Mouse (Mus musculus): ENCODE data around the gene Nek5. TPM values are rescaled to one million over a fixed set of nuclear protein-coding genes. Genes with fewer than 3 reads are reported as not detected.

The Nek5 gene
- polyA plus RNA-seq, 1 experiment, result not detected

GRCm38 (mm10) chr8:22134750-22135135 lies 9.9 kb upstream of the Nek5 start:
- no peak for TF ChIP-seq GATA1 (IDR thresholded peaks at IDR 0.05; ENCODE audit: low read length)

- peak; percentile 10 for TF ChIP-seq GATA1 (IDR thresholded peaks at IDR 0.05; ENCODE audit: low read length)
These were observed 9.4 kb upstream of the Nek5 start for GRCm38 (mm10) chr8:22134078-22134749.

GRCm38 (mm10) chr8:22132062-22132461 lies 7.2 kb upstream of the Nek5 start:
- TF ChIP-seq GATA1 (IDR thresholded peaks at IDR 0.05; ENCODE audit: low read length), result no peak

DNA sequence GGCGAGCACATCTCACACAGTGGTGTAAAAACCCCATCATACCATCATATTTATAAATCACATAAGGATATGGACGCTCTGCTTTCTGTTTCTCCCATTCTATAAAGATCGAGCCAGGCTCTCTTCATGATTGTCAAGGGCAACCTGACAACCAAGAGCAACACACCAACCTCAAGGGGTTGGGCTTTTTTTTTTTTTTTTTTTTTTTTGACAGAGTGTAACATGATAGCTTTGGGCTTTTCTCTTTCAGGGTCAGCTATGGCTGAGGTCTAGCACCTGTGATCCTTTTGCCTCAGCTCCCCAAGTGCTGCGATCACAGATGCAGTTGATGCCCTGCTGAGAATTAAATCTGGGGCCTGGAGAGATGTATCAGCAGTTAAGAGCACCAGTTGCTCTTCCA lies 17.8 kb downstream of the Nek5 start:
- TF ChIP-seq GATA1 (IDR thresholded peaks at IDR 0.05; ENCODE audit: low read length), result no peak

GRCm38 (mm10) chr8:22091568-22091967 lies 33.3 kb downstream of the Nek5 start:
- no peak for TF ChIP-seq GATA1 (IDR thresholded peaks at IDR 0.05; ENCODE audit: low read length)

- no peak for TF ChIP-seq GATA1 (IDR thresholded peaks at IDR 0.05; ENCODE audit: low read length)
These were observed 35.6 kb downstream of the Nek5 start for GRCm38 (mm10) chr8:22089226-22089625.

DNA sequence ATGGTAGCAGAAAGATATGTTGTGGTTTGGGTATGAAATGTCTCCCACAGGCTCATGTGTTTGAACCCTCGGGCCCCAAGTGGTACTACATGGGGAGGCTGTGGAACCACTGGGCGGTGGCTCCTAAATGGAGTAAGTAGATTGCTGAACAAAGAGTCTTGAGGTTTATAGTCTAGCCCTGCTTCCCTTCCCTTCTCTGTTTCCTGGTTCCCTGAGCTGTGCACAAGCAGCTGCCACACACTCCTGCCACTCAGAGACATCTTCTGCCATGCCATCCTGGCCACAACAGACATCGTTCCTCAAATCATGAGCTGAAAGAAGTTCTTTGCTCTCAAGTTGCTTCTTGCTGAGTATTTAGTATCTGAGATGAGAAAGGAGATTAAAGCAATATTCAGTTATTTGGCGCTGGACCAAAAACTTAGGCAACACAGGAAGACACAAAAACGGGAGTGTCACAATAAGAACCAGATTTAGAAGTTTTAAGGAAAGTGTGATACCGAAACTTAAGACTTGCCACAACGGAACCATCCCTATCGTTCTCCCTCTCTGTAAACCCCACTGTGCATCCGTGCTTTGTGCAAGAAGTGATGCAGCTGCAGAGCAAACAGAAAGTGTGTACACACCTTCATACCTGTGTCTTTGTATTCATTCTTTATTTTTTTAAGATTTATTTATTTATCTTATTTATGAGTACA lies 45.4 kb downstream of the Nek5 start:
- TF ChIP-seq GATA1 (IDR thresholded peaks at IDR 0.05; ENCODE audit: low read length), result no peak

- TF ChIP-seq GATA1 (IDR thresholded peaks at IDR 0.05; ENCODE audit: low read length), result no peak
These were observed 63.7 kb downstream of the Nek5 start for GRCm38 (mm10) chr8:22061126-22061525.

- no peak for TF ChIP-seq GATA1 (IDR thresholded peaks at IDR 0.05; ENCODE audit: low read length)
These were observed 64.4 kb downstream of the Nek5 start, which contains the start of gene Alg11 for GRCm38 (mm10) chr8:22060446-22060889. Gene Alg11, plus strand, starts transcription at chr8:22060721.

DNA sequence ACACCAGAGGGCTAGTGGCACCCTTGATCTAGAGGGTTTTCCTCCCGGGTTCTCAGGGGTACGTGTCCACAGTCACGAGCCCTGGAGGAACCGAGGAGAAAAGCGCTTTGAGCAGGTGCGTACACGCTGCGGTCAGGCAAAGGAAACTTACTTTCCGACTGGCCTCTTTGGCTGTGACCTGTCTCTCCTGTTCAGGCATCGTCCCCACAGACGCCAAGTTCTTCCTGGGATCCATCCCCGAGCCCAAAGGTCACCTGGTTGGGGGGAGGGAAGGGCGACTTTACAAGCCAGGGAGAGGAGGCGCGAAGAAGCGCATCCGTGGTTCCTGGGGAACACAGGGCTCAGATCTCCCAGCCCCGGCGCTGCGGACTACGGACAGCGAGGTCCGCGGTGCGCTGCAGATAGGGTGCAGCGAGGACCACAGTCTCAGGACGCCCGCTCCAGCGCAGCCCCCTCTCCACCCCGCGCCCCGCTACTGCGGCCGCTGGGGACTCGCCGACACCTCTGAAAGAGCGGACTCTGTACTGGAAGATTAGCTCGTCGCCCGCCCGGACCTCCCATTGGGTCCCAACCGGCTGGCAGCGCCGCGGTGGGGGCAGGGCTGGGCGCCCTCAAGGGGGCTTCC lies 64.9 kb downstream of the Nek5 start, which contains the start of gene Atp7b:
Gene Atp7b (minus strand): TSS at position 485 of the 625 bp plus-strand sequence.
- TF ChIP-seq GATA1 (IDR thresholded peaks at IDR 0.05; ENCODE audit: low read length), result no peak

GRCm38 (mm10) chr8:22059153-22059738 lies 65.6 kb downstream of the Nek5 start:
- no peak for TF ChIP-seq GATA1 (IDR thresholded peaks at IDR 0.05; ENCODE audit: low read length)

DNA sequence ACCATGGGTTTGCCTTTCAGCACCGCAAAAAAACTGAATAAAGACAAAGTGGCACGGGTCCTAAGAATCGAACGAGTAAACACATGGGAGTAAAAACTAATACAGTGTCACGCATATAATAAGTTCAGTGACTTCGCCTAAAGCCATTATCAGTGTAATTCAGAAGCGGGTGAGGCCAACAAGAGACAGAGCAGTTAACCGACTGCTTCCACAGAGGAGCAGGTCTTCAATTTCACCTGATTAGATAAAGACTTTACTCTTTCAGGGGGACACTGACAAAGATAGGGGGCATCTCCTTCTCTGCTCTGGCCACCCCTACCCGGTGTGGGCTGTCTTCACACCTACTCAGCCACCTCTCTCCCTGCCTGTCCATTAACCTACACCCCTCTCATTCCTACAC lies 66.5 kb downstream of the Nek5 start:
- TF ChIP-seq GATA1 (IDR thresholded peaks at IDR 0.05; ENCODE audit: low read length), result no peak

DNA sequence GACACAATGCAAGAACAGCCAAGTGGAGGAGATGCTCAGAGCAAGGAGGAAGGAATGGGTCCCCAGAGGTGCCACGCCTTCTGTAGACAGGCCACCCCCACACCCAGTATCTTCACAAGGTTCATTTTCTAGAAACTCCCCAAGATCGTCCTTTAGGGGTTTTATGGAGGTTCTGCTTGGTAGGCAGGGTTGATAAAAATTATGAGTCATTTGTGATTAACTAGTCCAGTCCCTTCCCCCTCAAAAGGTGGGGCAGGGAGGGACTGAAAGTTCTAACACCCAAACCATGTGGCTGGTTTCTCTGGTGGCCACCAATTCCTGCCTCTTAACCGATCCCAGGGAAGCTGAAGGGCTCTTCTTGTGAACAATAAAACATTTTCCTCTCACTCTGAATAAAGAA lies 68.0 kb downstream of the Nek5 start:
- TF ChIP-seq GATA1 (IDR thresholded peaks at IDR 0.05; ENCODE audit: low read length), result no peak

DNA sequence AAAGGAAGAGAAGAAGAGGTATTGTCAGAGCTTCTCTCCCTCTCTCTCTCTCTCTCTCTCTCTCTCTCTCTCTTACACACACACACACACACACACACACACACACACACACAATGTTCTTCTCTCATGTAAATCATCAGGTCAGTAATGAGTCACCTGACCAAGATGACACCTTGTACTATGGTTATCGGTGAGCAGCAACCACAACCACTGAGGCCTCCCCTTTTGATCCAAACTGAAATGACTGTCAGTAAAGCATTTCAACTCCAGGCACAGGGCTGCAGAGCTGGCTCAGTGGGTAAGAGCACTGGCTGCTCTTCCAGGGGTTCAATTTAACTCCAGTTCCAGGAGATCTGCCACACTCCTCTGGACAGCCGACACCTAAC lies 69.4 kb downstream of the Nek5 start:
- TF ChIP-seq GATA1 (IDR thresholded peaks at IDR 0.05; ENCODE audit: low read length), result no peak

DNA sequence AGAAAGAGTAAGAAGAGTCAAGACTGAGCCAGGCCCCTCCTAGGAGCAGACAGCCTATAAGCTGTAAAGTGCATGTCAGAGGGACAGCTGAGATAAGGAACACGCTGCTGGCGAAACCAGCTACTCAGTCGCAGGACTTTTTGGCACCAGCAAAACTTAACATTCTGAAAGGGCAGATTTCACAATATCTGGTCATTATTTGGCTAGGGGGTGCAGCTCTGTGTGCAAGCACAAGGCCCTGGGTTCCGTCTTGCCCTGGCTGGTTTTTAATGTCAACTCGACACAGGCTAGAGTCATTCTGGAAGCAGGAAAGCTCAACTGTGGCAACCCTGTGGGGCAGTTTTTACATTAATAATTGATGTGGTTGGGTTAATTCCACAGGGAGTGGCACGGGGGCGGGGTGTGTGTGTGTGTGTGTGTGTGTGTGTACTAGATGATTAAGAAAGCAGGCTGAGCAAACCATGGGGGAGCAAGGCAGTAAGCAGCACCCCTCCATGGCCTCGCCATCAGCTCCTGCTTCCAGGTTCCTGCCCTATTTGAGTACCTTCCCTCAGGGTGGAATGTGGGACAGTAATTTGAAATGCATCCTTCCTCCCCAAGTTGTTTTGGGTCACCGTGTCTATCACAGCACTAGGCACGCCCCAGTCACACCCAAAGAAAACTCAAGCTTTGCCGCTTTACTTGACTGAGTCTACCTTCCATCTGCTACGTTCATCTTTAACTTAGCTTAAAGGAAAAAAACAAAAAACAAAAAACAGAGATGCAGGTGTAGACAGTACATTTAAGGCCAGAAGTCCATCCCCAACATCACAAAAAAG lies 70.0 kb downstream of the Nek5 start:
- TF ChIP-seq GATA1 (IDR thresholded peaks at IDR 0.05; ENCODE audit: low read length), result no peak

Measured in G1E-ER4 (cell line).